Mouse (Mus musculus) left cerebral cortex, postnatal 14 days (tissue): ENCODE results near the gene Crhr1. TPM values are rescaled to one million over a fixed set of nuclear protein-coding genes. Genes with fewer than 3 reads are reported as not detected.

Experiments used
- total RNA-seq, 2 experiments: library from RNA; stranded (reverse); gene quantifications; 2 replicates each; pipeline ENCODE4 v1.2.3; 2021

The Crhr1 gene
- total RNA-seq, 2 experiments from 2014 or later: 40.3 to 45.1 TPM

Other genes starting within 250 kb of the Crhr1 start
- gene Nsf, start 178.8 kb upstream of the Crhr1 start, total RNA-seq: 100 to 1,000 TPM; 815 to 848 TPM
- gene Arf2, start 166.1 kb upstream of the Crhr1 start, total RNA-seq: 10 to 100 TPM; 59.2 to 59.6 TPM
- gene Sppl2c, start 53.5 kb downstream of the Crhr1 start, total RNA-seq: not detected
- gene Mapt, start 98.5 kb downstream of the Crhr1 start, total RNA-seq: 100 to 1,000 TPM; 324 to 330 TPM